8 mouse cellular contexts compared by ENCODE assay signal in genomic region chr1:50961954-50962648, GRCm38 (mm10).
A peak's percentile ranks its signal among the peaks of the same experiment; 100 is the strongest.
DNase-seq lines count a peak whose midpoint lies in the region; ATAC-seq and TF ChIP-seq lines count a peak whose summit lies in the region.

No protein-coding gene starts in this region.

- peak; percentile 62 for TF ChIP-seq RAD21 in MEL (IDR thresholded peaks at IDR 0.05; ENCODE audit: low read depth, low read length)

- no peak for TF ChIP-seq POLR2A in MEL (IDR thresholded peaks at IDR 0.05; ENCODE audit: control insufficient read depth in 1 of 2, insufficient read depth in 1 of 2, low read depth in 1 of 2, low read length in 2 of 2, poor library complexity in 1 of 2)

- DNase-seq in 3134 (ENCODE audit: extremely low read depth, insufficient read length, low spot score), result peak; percentile 41
- DNase-seq in MEL (ENCODE audit: low read depth, low spot score), result peak; percentile 37
- DNase-seq in cerebellum, adult 9-10 months, result peak; percentile 91
- peak; percentile 73 for DNase-seq in forelimb bud, embryonic 11.5 days (ENCODE audit: low read depth, low spot score)
- peak; percentile 88 for DNase-seq in hindbrain, postnatal 0 days (ENCODE audit: low spot score)
- peak; percentile 67 for DNase-seq in left cerebral cortex, adult 11 months (ENCODE audit: low spot score)
- DNase-seq in midbrain, postnatal 0 days (ENCODE audit: low spot score), result peak; percentile 83
- DNase-seq in urinary bladder, postnatal 36 days (ENCODE audit: low spot score in 2 of 2), result peak; percentile 54 to 55

- H3K9ac ChIP-seq in MEL (ENCODE audit: control insufficient read depth, low read depth, low read length, poor library complexity, severe bottlenecking), result no peak overlapping the region
- H3K9ac ChIP-seq in hindbrain, postnatal 0 days (replicated peaks; ENCODE audit: low read length), result no peak overlapping the region
- H3K9ac ChIP-seq in midbrain, postnatal 0 days (replicated peaks; ENCODE audit: low read length, poor library complexity, severe bottlenecking), result no peak overlapping the region

- H3K27me3 ChIP-seq in MEL (ENCODE audit: control insufficient read depth in 1 of 2, insufficient read depth in 2 of 2, low read length in 2 of 2), result no peaks in the 10 kb centered on the region
- H3K27me3 ChIP-seq in hindbrain, postnatal 0 days (ENCODE audit: insufficient read depth, low read length), result no peaks in the 10 kb centered on the region
- no peaks in the 10 kb centered on the region for H3K27me3 ChIP-seq in midbrain, postnatal 0 days (ENCODE audit: insufficient read depth, low read length)

- 44% methylated on average over 5 of the region's 5 CpGs for WGBS in hindbrain, postnatal 0 days
- WGBS in midbrain, postnatal 0 days, result 33% methylated on average over 5 of the region's 5 CpGs

- H3K4me2 ChIP-seq in hindbrain, postnatal 0 days (ENCODE audit: low read depth, low read length), result no peak overlapping the region
- H3K4me2 ChIP-seq in midbrain, postnatal 0 days (ENCODE audit: low read depth, low read length, poor library complexity, severe bottlenecking), result no peak overlapping the region

- no peak overlapping the region for H3K4me3 ChIP-seq in MEL (ENCODE audit: control insufficient read depth in 1 of 2, insufficient read depth in 1 of 2, low read depth in 2 of 2, low read length in 2 of 2)
- no peak overlapping the region for H3K4me3 ChIP-seq in hindbrain, postnatal 0 days (ENCODE audit: low read length)
- H3K4me3 ChIP-seq in midbrain, postnatal 0 days (ENCODE audit: low read depth, low read length), result no peak overlapping the region

- ATAC-seq in hindbrain, postnatal 0 days, result peak; percentile 53; the same call in 1 of the 2 replicates
- ATAC-seq in midbrain, postnatal 0 days (ENCODE audit: low FRiP score), result no peak

- peak in 2 of 3 experiments; percentile 35 to 63; a peak in 3 of 6 replicates for TF ChIP-seq CTCF in MEL (IDR thresholded peaks at IDR 0.05 in 2 of 3, conservative IDR thresholded peaks at IDR 0.05 in 1 of 3; ENCODE audit: control insufficient read depth in 1 of 3, insufficient read depth in 1 of 3, low read depth in 2 of 3, low read length in 3 of 3, poor library complexity in 1 of 3, severe bottlenecking in 1 of 3)
- peak; percentile 81 for TF ChIP-seq CTCF in hindbrain, postnatal 0 days (IDR thresholded peaks at IDR 0.05; ENCODE audit: low read depth)
- TF ChIP-seq CTCF in midbrain, postnatal 0 days (IDR thresholded peaks at IDR 0.05), result peak; percentile 93

- H3K79me2 ChIP-seq in MEL (ENCODE audit: control insufficient read depth, insufficient read depth, low read length, poor library complexity), result no peaks in the 10 kb centered on the region

- H3K27ac ChIP-seq in MEL (ENCODE audit: control insufficient read depth, low read depth, low read length), result no peak overlapping the region
- H3K27ac ChIP-seq in hindbrain, postnatal 0 days, result no peak overlapping the region
- H3K27ac ChIP-seq in midbrain, postnatal 0 days (ENCODE audit: low read depth, low read length), result no peak overlapping the region

- H3K36me3 ChIP-seq in MEL (ENCODE audit: control insufficient read depth in 1 of 2, insufficient read depth in 2 of 2, low read length in 2 of 2), result no peaks in the 10 kb centered on the region
- H3K36me3 ChIP-seq in hindbrain, postnatal 0 days (ENCODE audit: insufficient read depth, low read length), result no peaks in the 10 kb centered on the region
- no peaks in the 10 kb centered on the region for H3K36me3 ChIP-seq in midbrain, postnatal 0 days (ENCODE audit: insufficient read depth, low read length)

- no peaks in the 10 kb centered on the region for H3K9me3 ChIP-seq in MEL (replicated peaks; ENCODE audit: insufficient read depth, low read length)
- H3K9me3 ChIP-seq in hindbrain, postnatal 0 days (ENCODE audit: low read length), result no peaks in the 10 kb centered on the region
- H3K9me3 ChIP-seq in midbrain, postnatal 0 days (ENCODE audit: low read length), result no peaks in the 10 kb centered on the region

- TF ChIP-seq EP300 in MEL (IDR thresholded peaks at IDR 0.05; ENCODE audit: low read depth in 1 of 2, low read length in 2 of 2), result no peak

- no peaks in the 10 kb centered on the region for H3K4me1 ChIP-seq in MEL (ENCODE audit: control insufficient read depth in 1 of 2, insufficient read depth in 2 of 2, low read length in 2 of 2)
- no peaks in the 10 kb centered on the region for H3K4me1 ChIP-seq in hindbrain, postnatal 0 days (ENCODE audit: insufficient read depth, low read length)
- no peaks in the 10 kb centered on the region for H3K4me1 ChIP-seq in midbrain, postnatal 0 days (ENCODE audit: insufficient read depth, low read length)

TF ChIP-seq in MEL, 35 proteins besides CTCF, POLR2A, EP300 and RAD21:
- peak; percentile 54 for TF ChIP-seq SMC3 (IDR thresholded peaks at IDR 0.05; ENCODE audit: low read depth, low read length)
- no peak for TF ChIP-seq MAX (IDR thresholded peaks at IDR 0.05; ENCODE audit: low read length)
- no peak for TF ChIP-seq POLR2AphosphoS2 (IDR thresholded peaks at IDR 0.05; ENCODE audit: low read length)
- no peak for TF ChIP-seq UBTF (IDR thresholded peaks at IDR 0.05; ENCODE audit: borderline replicate concordance, insufficient read depth, low read depth, low read length)
- 0 out of 2 replicates have a peak, but pooled peaks have one; percentile 15 for TF ChIP-seq ZC3H11A (IDR thresholded peaks at IDR 0.05; ENCODE audit: low read depth, low read length)
- no peak for TF ChIP-seq MEF2A (IDR thresholded peaks at IDR 0.05; ENCODE audit: extremely low read depth, insufficient replicate concordance, low read depth, low read length, poor library complexity, severe bottlenecking)

Comparison
In these comparisons a context has a peak if more than half of its experiments do, and no peak if none do; other contexts are left out.
1. DNase-seq: peak in every context shown above with its lines; median percentile 91 in cerebellum, adult 9-10 months; 88 in hindbrain, postnatal 0 days; 83 in midbrain, postnatal 0 days; 73 in forelimb bud, embryonic 11.5 days; 67 in left cerebral cortex, adult 11 months; 54 in urinary bladder, postnatal 36 days; 41 in 3134; 37 in MEL.